Mouse (Mus musculus): ENCODE measurements at regions not wholly inside any gene's neighbourhood (a gene's known extent, or its start where the extent isn't known, plus 50 kb on each side); places are given as distances from the start of the nearest gene placed in this dataset.

DNA sequence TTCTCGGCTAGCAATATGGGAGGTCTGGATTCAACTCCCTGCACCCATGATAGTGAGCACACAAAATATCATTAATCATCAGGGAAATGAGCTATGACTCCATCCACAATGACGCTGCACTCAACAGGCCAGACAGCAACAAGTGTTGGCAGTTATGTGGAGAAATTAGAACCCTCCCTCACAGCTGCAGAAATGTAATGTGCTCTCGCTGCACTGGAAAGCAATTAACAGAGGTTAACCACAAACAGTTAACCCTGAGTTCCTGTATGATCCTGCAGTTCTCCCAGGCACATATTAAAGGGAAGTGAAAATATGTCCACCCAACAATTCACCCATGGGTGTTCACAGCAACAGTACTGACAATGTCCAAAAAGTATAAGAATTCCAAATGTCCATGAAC lies 54.0 kb upstream of the Jade2 start:
- no peak for DNase-seq

DNA sequence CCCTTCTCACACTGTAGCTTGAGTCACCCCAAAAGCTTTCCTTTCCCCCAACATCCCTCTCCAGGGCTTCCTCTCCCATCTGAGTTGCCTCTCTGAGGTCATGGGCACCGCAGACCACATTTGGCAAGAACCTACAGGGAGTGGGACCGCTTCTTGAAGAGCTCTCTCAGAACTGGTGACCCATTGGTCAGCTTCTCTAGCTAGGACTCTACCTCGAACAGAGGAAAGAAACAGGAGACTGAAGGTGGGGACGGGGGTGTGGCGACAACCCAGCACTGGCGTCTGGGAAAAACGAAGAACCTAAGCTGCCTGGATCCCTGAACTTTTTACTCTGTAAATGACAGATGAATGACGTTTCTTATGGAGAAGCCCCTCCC lies 51.8 kb upstream of the Cdkn2aipnl start:
- DNase-seq, result no peak

DNA sequence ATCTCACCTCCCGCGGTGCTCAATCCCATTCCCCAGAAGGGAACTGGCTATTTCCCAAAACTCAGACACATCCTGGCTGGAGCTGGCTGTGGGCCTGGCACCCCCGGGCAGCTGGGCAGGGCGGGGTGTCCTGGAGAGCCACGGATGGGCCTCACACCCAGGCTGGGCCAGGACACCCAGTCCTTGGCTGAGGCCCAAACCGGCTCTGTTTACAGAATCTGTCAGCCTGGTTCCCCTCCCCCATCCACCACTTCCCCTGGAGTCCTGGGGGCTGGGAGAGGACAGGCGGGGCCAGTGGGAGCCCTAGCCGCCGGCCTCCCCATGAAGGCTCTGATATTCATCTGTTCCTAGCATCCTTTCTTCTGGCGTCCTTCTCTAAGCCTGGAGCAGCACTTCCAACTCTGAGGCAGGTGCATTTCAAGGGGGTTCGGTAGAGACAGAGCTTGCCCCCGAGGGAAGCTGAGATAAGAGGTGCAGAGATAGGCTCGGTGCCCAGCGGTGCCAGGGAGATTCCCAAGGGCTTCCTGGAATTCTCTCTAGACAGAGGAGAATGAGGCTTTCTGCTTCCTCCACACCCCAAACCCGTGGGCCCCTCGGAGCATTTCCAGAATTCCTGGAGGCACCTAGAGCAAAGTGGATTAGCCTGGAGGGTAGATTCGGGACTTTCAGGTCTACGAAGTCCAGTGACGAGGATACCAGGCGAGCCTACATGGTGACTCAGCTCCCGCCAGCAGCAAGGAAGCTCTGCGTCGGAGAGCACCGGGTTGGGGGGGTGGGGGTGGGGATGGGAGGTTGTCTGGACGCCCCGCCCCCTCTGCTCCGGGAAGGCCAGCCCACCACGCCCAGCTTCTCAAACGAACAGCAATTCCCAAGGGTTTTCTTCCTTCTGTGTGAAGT lies 51.2 kb upstream of the Cdkn2aipnl start:
- DNase-seq, result peak; percentile 53
